Mouse (Mus musculus) limb, embryonic 14.5 days (tissue): ENCODE results near the gene Mthfd2. TPM values are rescaled to one million over a fixed set of nuclear protein-coding genes. Genes with fewer than 3 reads are reported as not detected.
A peak's percentile ranks its signal among the peaks of the same experiment; 100 is the strongest.

Source experiments
- ATAC-seq: fragments of 200-750 bp; cut with Nextera tagmentation; 2 replicates; pipeline ENCODE4 v1.8.0; 2017; ENCODE audit warnings: low read depth, moderate number of reproducible peaks, moderate TSS enrichment; ENCODE audit not compliant: low FRiP score
- DNase-seq: peaks from one replicate; pipeline ENCODE4 v3.0.0-alpha.2; 2015; ENCODE audit warnings: low spot score
- H3K27ac ChIP-seq: fragments of 300-500 bp; sonication (generic); replicated peaks from 2 replicates; pipeline ENCODE4 v1.5.1; 2014; ENCODE audit warnings: low read depth, mild to moderate bottlenecking, low read length, moderate library complexity, mixed read lengths
- H3K27me3 ChIP-seq: fragments of 300-500 bp; sonication (generic); 2 replicates; pipeline ENCODE4 v1.6.1; 2014; ENCODE audit warnings: low read length, mixed read lengths; ENCODE audit not compliant: control insufficient read depth, insufficient read depth
- H3K36me3 ChIP-seq: fragments of 300-500 bp; sonication (generic); 2 replicates; pipeline ENCODE4 v1.6.1; 2014; ENCODE audit warnings: mild to moderate bottlenecking, low read length, moderate library complexity, mixed read lengths; ENCODE audit not compliant: control insufficient read depth, insufficient read depth
- H3K4me1 ChIP-seq: fragments of 300-500 bp; sonication (generic); 2 replicates; pipeline ENCODE4 v1.6.1; 2014; ENCODE audit warnings: antibody characterized with exemption, low read length, mixed read lengths; ENCODE audit not compliant: control insufficient read depth, insufficient read depth
- H3K4me2 ChIP-seq: fragments of 300-500 bp; sonication (generic); replicated peaks from 2 replicates; pipeline ENCODE4 v1.6.1; 2014; ENCODE audit warnings: low read depth, mild to moderate bottlenecking, low read length, moderate library complexity; ENCODE audit not compliant: severe bottlenecking
- H3K4me3 ChIP-seq: fragments of 300-500 bp; sonication (generic); replicated peaks from 2 replicates; pipeline ENCODE4 v1.5.1; 2014; ENCODE audit warnings: low read length
- H3K9ac ChIP-seq: fragments of 300-500 bp; sonication (generic); 2 replicates; pipeline ENCODE4 v1.6.1; 2014; ENCODE audit warnings: mild to moderate bottlenecking, low read depth, low read length, moderate library complexity; ENCODE audit not compliant: severe bottlenecking
- H3K9me3 ChIP-seq: fragments of 300-500 bp; sonication (generic); 2 replicates; pipeline ENCODE4 v1.6.1; 2016; ENCODE audit warnings: low read length; ENCODE audit not compliant: control insufficient read depth
- POLR2A ChIP-seq: fragments of 200-500 bp; IDR thresholded peaks from 2 replicates; pipeline ENCODE4 v1.8.0; 2012; ENCODE audit warnings: inconsistent platforms, mild to moderate bottlenecking, moderate library complexity, borderline replicate concordance; ENCODE audit not compliant: insufficient read depth, insufficient read length; ENCODE audit errors: extremely low read depth
- WGBS: fragments of 180-500 bp; shearing (Covaris S2); extraction: QIAGEN DNeasy Blood & Tissue Kit; methylation state at CpG from one replicate; pipeline ENCODE4 v1.1.7; 2014; 5-methylcytosine and 5-hydroxymethylcytosine counted together
- polyA plus RNA-seq, 2 experiments: library from polyadenylated mRNA; depleted of rRNA in 1 of 2; stranded (reverse) in 1 of 2; unstranded in 1 of 2; fragments of >200 nt; fragmentation: Nextera tagmentation in 1 of 2; extraction: Ambion mirVana in 1 of 2; gene quantifications; 2 replicates each; pipeline versions ENCODE4 v1.2.1 to v1.2.3; 2012 to 2014

Gene Mthfd2
- polyA plus RNA-seq, 2 experiments: 27.3 to 38.5 TPM

- Histone ChIP-seq H3K4me3 (no peak overlapping the region), H3K36me3 (peaks cover 73% of the 10 kb centered on the region), H3K4me1 (no peaks in the 10 kb centered on the region), H3K27ac (no peak overlapping the region), H3K9me3 (no peaks in the 10 kb centered on the region), H3K9ac (no peak overlapping the region), H3K27me3 (no peaks in the 10 kb centered on the region), H3K4me2 (no peak overlapping the region)
- WGBS: 72% methylated on average over 11 of the region's 11 CpGs
- TF ChIP-seq POLR2A: no peak
- ATAC-seq (no peak), DNase-seq (no peak)
Observed at GRCm38 (mm10) chr6:83361523-83362248, 36.0 kb upstream of the Mthfd2 start.

GRCm38 (mm10) chr6:83357436-83357835, 31.7 kb upstream of the Mthfd2 start:
- Histone ChIP-seq H3K4me1 (no peaks in the 10 kb centered on the region), H3K4me2 (no peak overlapping the region), H3K9me3 (no peaks in the 10 kb centered on the region), H3K4me3 (no peak overlapping the region), H3K9ac (no peak overlapping the region), H3K27ac (no peak overlapping the region), H3K27me3 (no peaks in the 10 kb centered on the region), H3K36me3 (peaks cover 57% of the 10 kb centered on the region)
- DNase-seq (no peak), ATAC-seq (no peak)
- WGBS: 88% methylated on average over 10 of the region's 10 CpGs
- TF ChIP-seq POLR2A: no peak

- peak; percentile 70 for ATAC-seq
- Histone ChIP-seq H3K4me2 (no peak overlapping the region), H3K9ac (no peak overlapping the region), H3K27ac (no peak overlapping the region), H3K4me1 (no peaks in the 10 kb centered on the region), H3K36me3 (peaks cover 53% of the 10 kb centered on the region), H3K27me3 (no peaks in the 10 kb centered on the region), H3K4me3 (no peak overlapping the region), H3K9me3 (no peaks in the 10 kb centered on the region)
- TF ChIP-seq POLR2A: no peak
- WGBS: 24% methylated on average over 7 of the region's 7 CpGs
- DNase-seq: peak; percentile 76
Observed at GRCm38 (mm10) chr6:83356569-83357138, 30.9 kb upstream of the Mthfd2 start.

- peaks cover 50% of the 10 kb centered on the region for H3K36me3 ChIP-seq
- H3K9me3 ChIP-seq: no peaks in the 10 kb centered on the region
- WGBS: 84% methylated on average over 9 of the region's 9 CpGs
- H3K27ac ChIP-seq: no peak overlapping the region
- no peak overlapping the region for H3K9ac ChIP-seq
- DNase-seq (no peak), ATAC-seq (no peak)
- H3K4me2 ChIP-seq: no peak overlapping the region
- no peak for TF ChIP-seq POLR2A
- no peak overlapping the region for H3K4me3 ChIP-seq
- H3K4me1 ChIP-seq: peaks cover 4% of the 10 kb centered on the region; the same call in 1 of the 2 replicates
- no peaks in the 10 kb centered on the region for H3K27me3 ChIP-seq
Observed at GRCm38 (mm10) chr6:83354856-83355781, 29.4 kb upstream of the Mthfd2 start.
